Mouse (Mus musculus) lung, embryonic 14.5 days (tissue): ENCODE measurements at regions not wholly inside any gene's neighbourhood (a gene's known extent, or its start where the extent isn't known, plus 50 kb on each side); places are given as distances from the start of the nearest gene placed in this dataset.

Source experiments
- ATAC-seq: fragments of 200-750 bp; cut with Nextera tagmentation; 2 replicates; pipeline ENCODE4 v1.8.0; 2017; ENCODE audit warnings: mild to moderate bottlenecking, moderate TSS enrichment, moderate library complexity; ENCODE audit not compliant: insufficient read depth
- DNase-seq: peaks from one replicate; pipeline ENCODE4 v3.0.0-alpha.2; 2015
- H3K27ac ChIP-seq: fragments of 300-500 bp; sonication (generic); 2 replicates; pipeline ENCODE4 v1.5.1; 2014; ENCODE audit warnings: low read depth, mild to moderate bottlenecking, moderate library complexity
- H3K27me3 ChIP-seq: fragments of 300-500 bp; sonication (generic); 2 replicates; pipeline ENCODE4 v1.6.1; 2014; ENCODE audit warnings: low read length, control low read depth; ENCODE audit not compliant: insufficient read depth
- H3K36me3 ChIP-seq: fragments of 300-500 bp; sonication (generic); 2 replicates; pipeline ENCODE4 v1.6.1; 2014; ENCODE audit warnings: control low read depth; ENCODE audit not compliant: insufficient read depth
- H3K4me1 ChIP-seq: fragments of 300-500 bp; sonication (generic); 2 replicates; pipeline ENCODE4 v1.6.1; 2014; ENCODE audit warnings: antibody characterized with exemption, control low read depth; ENCODE audit not compliant: insufficient read depth
- H3K4me2 ChIP-seq: fragments of 300-500 bp; sonication (generic); 2 replicates; pipeline ENCODE4 v1.6.1; 2014; ENCODE audit warnings: mild to moderate bottlenecking
- H3K4me3 ChIP-seq: fragments of 300-500 bp; sonication (generic); 2 replicates; pipeline ENCODE4 v1.5.1; 2014; ENCODE audit warnings: low read depth, low read length
- H3K9ac ChIP-seq: fragments of 300-500 bp; sonication (generic); 2 replicates; pipeline ENCODE4 v1.6.1; 2014
- H3K9me3 ChIP-seq: fragments of 300-500 bp; sonication (generic); 2 replicates; pipeline ENCODE4 v1.6.1; 2016; ENCODE audit warnings: low read depth, low read length, control low read depth
- CTCF ChIP-seq: IDR thresholded peaks from 2 replicates; pipeline ENCODE4 v1.5.1; 2016; ENCODE audit warnings: antibody characterized with exemption, low read depth
- WGBS: fragments of 180-500 bp; shearing (Covaris S2); extraction: QIAGEN DNeasy Blood & Tissue Kit; methylation state at CpG from one replicate; pipeline ENCODE4 v1.1.7; 2014; 5-methylcytosine and 5-hydroxymethylcytosine counted together

DNA sequence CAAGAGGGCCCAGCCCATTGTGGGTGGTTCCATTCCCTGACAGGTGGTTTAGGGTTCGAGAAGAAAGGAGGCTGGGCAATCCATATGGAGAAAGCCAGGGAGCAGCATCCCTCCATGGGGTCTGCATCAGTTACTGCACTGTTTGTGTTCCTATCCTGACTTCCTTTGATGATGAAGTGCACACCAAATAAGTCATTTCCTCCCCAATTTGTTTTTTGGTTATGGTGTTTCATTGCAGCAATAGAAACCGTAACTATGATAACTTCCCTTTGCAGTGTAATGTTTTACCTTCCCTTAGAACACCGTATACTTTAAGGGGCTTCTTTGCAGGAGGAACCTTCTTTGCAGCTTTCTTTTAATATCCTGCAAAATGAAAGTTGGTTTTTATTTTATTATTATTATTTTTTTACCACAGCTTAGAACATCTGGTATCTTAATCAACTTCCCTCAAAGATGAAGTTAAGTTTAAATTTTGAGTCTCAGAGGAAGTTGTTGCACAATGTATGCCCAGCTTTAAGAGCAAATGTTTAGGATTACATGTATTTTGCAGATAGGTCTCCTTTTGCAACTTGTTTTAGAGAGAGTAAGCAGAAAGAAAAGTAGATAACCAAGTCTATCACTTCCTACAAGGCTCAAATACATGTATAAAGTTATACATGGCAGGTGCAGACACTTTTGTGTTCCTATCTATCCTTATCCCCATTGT, 1059.1 kb downstream of the Diaph2 start:
- Histone ChIP-seq H3K9me3 (no peaks in the 10 kb centered on the region), H3K9ac (no peak overlapping the region), H3K4me2 (no peak overlapping the region), H3K4me1 (no peaks in the 10 kb centered on the region), H3K27ac (no peak overlapping the region), H3K36me3 (no peaks in the 10 kb centered on the region), H3K4me3 (no peak overlapping the region), H3K27me3 (no peaks in the 10 kb centered on the region)
- 80% methylated on average over 3 of the region's 3 CpGs for WGBS
- TF ChIP-seq CTCF = no peak
- DNase-seq (no peak), ATAC-seq (no peak)

- ATAC-seq (no peak), DNase-seq (no peak)
- Histone ChIP-seq H3K27me3 (no peaks in the 10 kb centered on the region), H3K4me2 (no peak overlapping the region), H3K4me1 (no peaks in the 10 kb centered on the region), H3K9ac (no peak overlapping the region), H3K36me3 (no peaks in the 10 kb centered on the region), H3K9me3 (no peaks in the 10 kb centered on the region), H3K4me3 (no peak overlapping the region), H3K27ac (no peak overlapping the region)
- WGBS = 45% methylated on average over 1 of the region's 1 CpGs
- TF ChIP-seq CTCF = no peak
Measured at GRCm38 (mm10) chrX:130818916-130819315, 1069.4 kb downstream of the Diaph2 start.

DNA sequence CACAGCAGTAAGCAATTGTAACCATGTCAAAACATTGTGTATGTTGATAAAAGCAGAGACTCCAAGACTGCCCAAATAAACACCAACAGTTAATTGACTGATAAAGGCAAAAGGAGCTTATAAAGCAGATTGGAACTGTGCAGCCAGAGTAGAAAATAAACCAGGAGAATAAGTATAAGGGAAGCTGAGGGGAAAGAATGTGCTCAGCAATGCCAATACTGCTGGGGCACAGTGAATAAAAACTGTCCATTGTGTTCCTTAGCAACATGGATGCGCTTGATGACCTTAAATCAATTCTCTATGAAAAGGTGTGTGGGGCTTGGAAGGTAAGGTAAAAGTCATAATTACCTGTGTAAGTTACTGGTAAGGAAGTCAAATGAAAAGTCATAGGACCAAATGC, 1070.2 kb downstream of the Diaph2 start:
- no peaks in the 10 kb centered on the region for H3K27me3 ChIP-seq
- no peak for TF ChIP-seq CTCF
- ATAC-seq (no peak), DNase-seq (no peak)
- no peak overlapping the region for H3K4me2 ChIP-seq
- H3K4me3 ChIP-seq = no peak overlapping the region
- H3K27ac ChIP-seq = no peak overlapping the region
- H3K4me1 ChIP-seq = no peaks in the 10 kb centered on the region
- no peaks in the 10 kb centered on the region for H3K9me3 ChIP-seq
- WGBS = 96% methylated on average over 1 of the region's 1 CpGs
- H3K9ac ChIP-seq = no peak overlapping the region
- no peaks in the 10 kb centered on the region for H3K36me3 ChIP-seq

DNA sequence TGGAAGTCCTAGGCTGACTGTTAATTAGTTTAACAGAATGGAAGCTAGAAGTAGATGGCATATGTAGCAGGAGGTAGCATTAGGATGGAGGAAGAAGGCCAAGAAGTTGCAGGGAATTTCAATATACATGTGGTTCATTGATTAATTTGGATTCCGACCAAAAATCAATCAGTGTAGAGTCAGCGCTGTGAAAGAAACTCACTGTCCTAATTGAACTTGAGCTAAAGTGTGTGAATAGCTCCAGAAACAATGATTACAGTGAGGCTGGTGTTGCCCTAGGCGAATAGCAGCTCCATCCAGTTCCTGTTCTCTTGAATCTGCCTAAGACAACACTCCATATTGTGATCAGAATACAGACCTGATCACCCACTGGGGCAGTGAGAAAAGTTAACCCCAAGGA, 1070.6 kb downstream of the Diaph2 start:
- ATAC-seq (no peak), DNase-seq (no peak)
- no peaks in the 10 kb centered on the region for H3K27me3 ChIP-seq
- no peak overlapping the region for H3K4me2 ChIP-seq
- H3K36me3 ChIP-seq = no peaks in the 10 kb centered on the region
- no peak overlapping the region for H3K9ac ChIP-seq
- H3K9me3 ChIP-seq = no peaks in the 10 kb centered on the region
- TF ChIP-seq CTCF = no peak
- H3K27ac ChIP-seq = no peak overlapping the region
- no peak overlapping the region for H3K4me3 ChIP-seq
- 90% methylated on average over 3 of the region's 3 CpGs for WGBS
- no peaks in the 10 kb centered on the region for H3K4me1 ChIP-seq

DNA sequence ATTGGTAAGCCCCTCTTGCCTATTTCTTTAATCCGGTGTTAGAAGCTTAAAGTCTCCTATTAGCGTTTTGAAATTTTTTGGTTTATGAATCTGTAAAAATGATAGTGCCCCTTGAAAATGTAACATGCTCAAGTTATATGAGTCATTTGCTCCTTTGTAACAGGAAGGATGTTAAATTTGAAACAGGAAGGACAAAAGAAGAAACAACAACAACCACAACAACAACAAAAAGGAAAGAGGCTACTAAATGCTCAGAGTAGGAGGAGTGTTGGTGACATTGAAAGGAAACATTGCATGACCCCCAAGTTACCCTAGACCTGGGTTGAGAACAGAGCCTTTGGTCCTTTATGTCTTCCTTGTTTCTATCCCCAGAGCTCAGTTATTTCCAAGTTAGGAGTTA, 1074.4 kb downstream of the Diaph2 start:
- no peak overlapping the region for H3K9ac ChIP-seq
- ATAC-seq = no peak
- no peaks in the 10 kb centered on the region for H3K9me3 ChIP-seq
- no peak overlapping the region for H3K4me2 ChIP-seq
- TF ChIP-seq CTCF = no peak
- DNase-seq = no peak
- 93% methylated on average over 2 of the region's 2 CpGs for WGBS
- H3K4me3 ChIP-seq = no peak overlapping the region
- no peaks in the 10 kb centered on the region for H3K4me1 ChIP-seq
- H3K27me3 ChIP-seq = no peaks in the 10 kb centered on the region
- H3K36me3 ChIP-seq = no peaks in the 10 kb centered on the region
- H3K27ac ChIP-seq = no peak overlapping the region

- Histone ChIP-seq H3K27me3 (no peaks in the 10 kb centered on the region), H3K36me3 (no peaks in the 10 kb centered on the region), H3K4me2 (no peak overlapping the region), H3K9ac (no peak overlapping the region), H3K27ac (no peak overlapping the region), H3K9me3 (no peaks in the 10 kb centered on the region), H3K4me3 (no peak overlapping the region), H3K4me1 (no peaks in the 10 kb centered on the region)
- no peak for TF ChIP-seq CTCF
- ATAC-seq (no peak), DNase-seq (no peak)
Measured at GRCm38 (mm10) chrX:130835835-130836234, 1086.3 kb downstream of the Diaph2 start.

DNA sequence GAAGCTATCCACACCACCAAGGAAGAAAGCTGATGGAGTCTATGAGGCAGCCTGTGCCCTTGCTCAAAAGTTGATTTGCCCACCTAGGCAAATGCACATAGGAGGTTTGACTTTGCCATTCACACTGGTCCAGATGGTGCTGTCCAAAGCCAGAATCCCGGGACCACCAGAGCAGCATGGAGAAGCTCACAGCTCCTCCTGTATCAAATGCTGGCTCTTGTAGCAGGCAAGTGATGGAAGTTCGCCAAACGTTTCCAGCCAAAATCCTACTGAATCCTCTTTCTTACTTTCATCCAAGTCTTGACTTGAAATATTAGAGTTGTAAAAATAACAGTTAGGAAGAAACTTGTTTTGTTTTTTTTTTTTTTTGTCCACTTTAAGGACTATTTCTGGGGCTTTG, 1093.6 kb downstream of the Diaph2 start:
- Histone ChIP-seq H3K27me3 (no peaks in the 10 kb centered on the region), H3K4me3 (no peak overlapping the region), H3K9ac (no peak overlapping the region), H3K4me1 (no peaks in the 10 kb centered on the region), H3K27ac (no peak overlapping the region), H3K4me2 (no peak overlapping the region), H3K36me3 (no peaks in the 10 kb centered on the region), H3K9me3 (no peaks in the 10 kb centered on the region)
- ATAC-seq (no peak), DNase-seq (peak; percentile 48)
- no peak for TF ChIP-seq CTCF
- 56% methylated on average over 3 of the region's 3 CpGs for WGBS

DNA sequence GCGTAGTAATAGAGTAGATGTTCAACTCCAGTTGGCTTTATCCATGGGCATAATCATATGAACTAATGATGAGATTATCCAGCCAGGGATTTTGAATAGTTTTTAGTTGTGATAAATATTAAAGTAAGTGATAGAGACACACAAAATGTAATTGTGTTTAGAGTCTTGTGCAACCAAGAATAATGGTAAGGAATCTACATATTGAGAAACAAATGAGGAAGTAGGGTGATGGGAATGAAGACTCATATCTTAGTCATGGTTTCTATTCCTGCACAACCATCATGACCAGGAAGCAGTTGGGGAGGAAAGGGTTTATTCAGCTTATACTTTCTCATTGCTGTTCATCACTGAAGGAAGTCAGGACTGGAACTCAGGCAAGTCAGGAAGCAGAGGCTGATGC, 1117.0 kb downstream of the Diaph2 start:
- no peak for TF ChIP-seq CTCF
- Histone ChIP-seq H3K4me3 (no peak overlapping the region), H3K9me3 (no peaks in the 10 kb centered on the region), H3K9ac (no peak overlapping the region), H3K27me3 (no peaks in the 10 kb centered on the region), H3K36me3 (no peaks in the 10 kb centered on the region), H3K27ac (no peak overlapping the region), H3K4me1 (no peaks in the 10 kb centered on the region), H3K4me2 (no peak overlapping the region)
- ATAC-seq (no peak), DNase-seq (no peak)
- 78% methylated on average over 1 of the region's 1 CpGs for WGBS
